Mouse (Mus musculus): ENCODE results near the gene Gm20721. TPM values are rescaled to one million over a fixed set of nuclear protein-coding genes. Genes with fewer than 3 reads are reported as not detected.

Gm20721 gene
- total RNA-seq, 4 experiments from 2014 or later: 1.3 to 1.7 (median 1.5) TPM

GRCm38 (mm10) chr2:174298471-174298870 is 48.0 kb downstream of the Gm20721 start:
- no peak for DNase-seq (ENCODE audit: low spot score)

GRCm38 (mm10) chr2:174297851-174298250 is 48.7 kb downstream of the Gm20721 start:
- no peak for DNase-seq (ENCODE audit: low spot score)

GRCm38 (mm10) chr2:174297086-174297571 is 49.4 kb downstream of the Gm20721 start:
- no peak for DNase-seq (ENCODE audit: low spot score)

- DNase-seq (ENCODE audit: low spot score): no peak
Observed at GRCm38 (mm10) chr2:174295900-174296465, 50.5 kb downstream of the Gm20721 start.

- no peak for DNase-seq (ENCODE audit: low spot score)
Observed at GRCm38 (mm10) chr2:174295175-174295899, 51.2 kb downstream of the Gm20721 start.

GRCm38 (mm10) chr2:174294457-174294856 is 52.1 kb downstream of the Gm20721 start:
- DNase-seq (ENCODE audit: low spot score): no peak

- DNase-seq (ENCODE audit: low spot score): no peak
Observed at GRCm38 (mm10) chr2:174291662-174292030, 54.9 kb downstream of the Gm20721 start.

- DNase-seq (ENCODE audit: low spot score): no peak
Observed at GRCm38 (mm10) chr2:174291029-174291661, 55.4 kb downstream of the Gm20721 start.

GRCm38 (mm10) chr2:174288673-174289430 is 57.7 kb downstream of the Gm20721 start:
- no peak for DNase-seq (ENCODE audit: low spot score)

GRCm38 (mm10) chr2:174287921-174288320 is 58.6 kb downstream of the Gm20721 start:
- no peak for DNase-seq (ENCODE audit: low spot score)

GRCm38 (mm10) chr2:174285921-174286470 is 60.5 kb downstream of the Gm20721 start:
- no peak for DNase-seq (ENCODE audit: low spot score)

- DNase-seq (ENCODE audit: low spot score): no peak
Observed at GRCm38 (mm10) chr2:174284807-174285457, 61.6 kb downstream of the Gm20721 start.

- DNase-seq (ENCODE audit: low spot score): no peak
Observed at GRCm38 (mm10) chr2:174284011-174284410, 62.5 kb downstream of the Gm20721 start, which contains the start of gene Gnas. Gnas (plus strand) TSS chr2:174284320.

GRCm38 (mm10) chr2:174283341-174283740 is 63.2 kb downstream of the Gm20721 start:
- no peak for DNase-seq (ENCODE audit: low spot score)

Other genes with a start within 250 kb of the Gm20721 start
- gene Npepl1, start 236.4 kb downstream of the Gm20721 start, total RNA-seq (2022): 10 to 100 TPM; 75.9 to 81.5 (median 77.7) TPM
- gene Gnas, start 62.4 kb downstream of the Gm20721 start, total RNA-seq (2022): 1,000 to 10,000 TPM; 1,172 to 1,307 (median 1,221) TPM
- 10 to 100 TPM; 27.3 to 28.7 (median 28.4) TPM for gene Nelfcd, start 69.1 kb upstream of the Gm20721 start, total RNA-seq (2022)
- gene Ctsz, start 92.3 kb upstream of the Gm20721 start, total RNA-seq (2022): 10 to 100 TPM; 23.2 to 31.4 (median 25.9) TPM
- gene Tubb1, start 104.0 kb upstream of the Gm20721 start, total RNA-seq (2022): 10 to 100 TPM in 1 of 4 experiments, 1 to 10 TPM in 3; 4.1 to 10.8 (median 6.5) TPM
- gene Atp5e, start 117.4 kb upstream of the Gm20721 start, total RNA-seq (2022): 1,000 to 10,000 TPM; 1,537 to 1,974 (median 1,684) TPM
- 10 to 100 TPM; 49.9 to 68.8 (median 58.7) TPM for gene Prelid3b, start 126.4 kb upstream of the Gm20721 start, total RNA-seq (2022)